Mouse (Mus musculus) ovary, postnatal 14 days (tissue): Measurements from ENCODE around the gene Gpr85.
"Not testable (repeated sequence)": the region's sequence is repeated elsewhere in the genome, so short reads cannot be mapped to it uniquely, and the experiment has no call there.

Experiments
- DNase-seq: peaks from one replicate; pipeline ENCODE4 v3.0.0; 2022; ENCODE audit warnings: low spot score

Gpr85 gene

GRCm38 (mm10) chr6:13839345-13840054 lies at the start of gene Gpr85:
Gene Gpr85, minus strand, starts transcription at chr6:13839942.
- no peak for DNase-seq

DNA sequence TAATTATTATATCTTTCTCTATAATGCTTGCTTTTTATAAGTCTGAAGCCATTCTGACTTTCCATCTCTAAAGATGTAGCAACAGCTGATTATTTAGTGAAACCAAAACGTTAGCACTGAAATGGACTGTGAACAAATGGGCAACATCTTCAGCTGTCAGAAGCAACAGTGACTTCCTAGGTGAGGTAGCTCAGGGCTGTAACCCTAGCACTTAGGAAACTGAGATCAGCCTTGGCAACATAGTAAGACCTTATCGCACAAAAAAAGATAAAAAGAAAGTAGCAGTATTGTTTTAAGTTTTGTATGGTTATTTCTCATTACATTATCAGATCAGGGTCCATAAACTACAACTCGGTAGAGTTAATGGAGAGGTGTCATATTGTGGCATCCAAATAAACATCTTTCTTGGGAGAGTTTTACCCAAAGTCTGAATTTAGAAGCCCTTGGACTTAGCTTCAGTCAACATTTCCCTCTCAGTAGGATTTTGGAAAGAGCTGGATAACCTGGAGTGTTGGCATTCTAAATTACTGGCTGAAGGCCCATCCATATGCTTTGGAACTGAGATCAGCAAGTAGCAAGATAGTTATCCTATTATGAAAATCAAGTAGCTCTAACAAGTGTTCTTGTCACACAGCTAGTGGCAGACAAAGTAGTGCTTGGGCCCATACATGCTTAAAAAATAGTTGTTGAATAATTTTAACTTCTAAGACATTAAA lies 45.3 kb upstream of the Gpr85 start:
- no peak for DNase-seq

- no peak for DNase-seq
Measured at GRCm38 (mm10) chr6:13882919-13883318, 43.2 kb upstream of the Gpr85 start.

- DNase-seq: no peak
Measured at GRCm38 (mm10) chr6:13873959-13874358, 34.2 kb upstream of the Gpr85 start.

- DNase-seq: no peak
Measured at GRCm38 (mm10) chr6:13872076-13872475, 32.3 kb upstream of the Gpr85 start.

GRCm38 (mm10) chr6:13871625-13871958 lies 31.9 kb upstream of the Gpr85 start:
- no peak for DNase-seq

- peak; percentile 72 for DNase-seq
Measured at GRCm38 (mm10) chr6:13870919-13871624, 31.3 kb upstream of the Gpr85 start, which contains the start of gene 2610001J05Rik. Gene 2610001J05Rik, minus strand, starts transcription at chr6:13871518.

DNA sequence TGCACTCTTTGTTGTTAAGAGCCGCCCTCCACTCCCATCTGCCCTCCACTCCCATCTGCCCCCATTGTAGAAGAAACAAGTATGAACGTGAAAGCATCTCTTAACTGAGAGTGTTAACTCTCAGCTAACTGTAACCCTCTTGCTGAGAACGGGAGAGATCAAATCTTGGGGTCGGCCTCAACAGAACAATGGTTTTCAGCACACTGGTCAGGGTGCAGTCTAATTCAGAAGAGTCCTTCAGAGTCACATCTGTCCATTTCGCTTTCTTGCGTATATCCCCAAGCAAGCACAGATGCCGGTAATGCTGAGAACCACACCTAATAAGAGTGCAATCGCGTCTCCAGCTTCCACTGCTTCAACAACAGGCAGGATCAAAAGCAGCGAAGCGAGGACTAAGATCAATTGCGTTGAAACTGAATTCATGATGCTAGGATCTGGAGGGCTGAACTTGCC lies 30.6 kb upstream of the Gpr85 start:
- no peak for DNase-seq

GRCm38 (mm10) chr6:13860596-13860995 lies 20.9 kb upstream of the Gpr85 start:
- DNase-seq: no peak

GRCm38 (mm10) chr6:13859877-13860585 lies 20.3 kb upstream of the Gpr85 start:
- DNase-seq: no peak

DNA sequence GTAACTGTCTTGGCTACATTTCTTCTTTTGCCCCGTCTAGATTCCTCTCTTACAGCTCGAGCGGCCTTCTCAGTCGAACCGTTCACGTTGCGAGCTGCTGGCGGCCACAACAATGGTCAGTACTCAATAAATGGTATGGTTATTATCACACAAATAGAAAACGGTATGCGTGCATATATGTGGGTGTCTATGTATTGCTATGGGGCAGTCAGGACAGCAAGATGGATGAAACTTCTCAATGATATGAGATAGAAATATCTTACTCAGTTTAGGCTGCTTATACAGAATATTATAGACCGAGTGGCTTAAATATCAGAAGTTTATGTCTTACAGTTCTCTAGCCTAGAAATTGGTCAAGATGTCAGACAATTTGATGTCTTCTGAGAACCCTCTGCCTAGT lies 14.5 kb upstream of the Gpr85 start:
- no peak for DNase-seq

DNA sequence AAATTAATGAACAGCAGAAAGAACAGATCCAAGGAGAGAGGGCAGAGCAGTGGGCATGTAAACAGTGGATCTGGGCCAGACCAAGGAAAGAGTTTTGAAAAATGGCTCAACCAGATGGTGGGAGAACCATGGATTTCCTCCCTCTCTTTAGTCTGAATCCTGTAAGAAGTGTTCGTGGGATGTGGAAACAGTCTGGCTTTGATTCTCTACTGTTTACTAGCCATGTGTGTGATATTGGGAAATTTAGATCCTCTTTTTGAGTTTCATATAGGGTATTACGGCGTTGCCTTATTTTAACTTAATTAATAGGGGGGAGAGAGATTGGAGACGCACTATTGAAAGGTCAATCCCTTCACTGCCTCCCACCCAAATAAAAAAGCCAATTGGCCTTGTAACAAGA lies 13.5 kb upstream of the Gpr85 start:
- no peak for DNase-seq

DNA sequence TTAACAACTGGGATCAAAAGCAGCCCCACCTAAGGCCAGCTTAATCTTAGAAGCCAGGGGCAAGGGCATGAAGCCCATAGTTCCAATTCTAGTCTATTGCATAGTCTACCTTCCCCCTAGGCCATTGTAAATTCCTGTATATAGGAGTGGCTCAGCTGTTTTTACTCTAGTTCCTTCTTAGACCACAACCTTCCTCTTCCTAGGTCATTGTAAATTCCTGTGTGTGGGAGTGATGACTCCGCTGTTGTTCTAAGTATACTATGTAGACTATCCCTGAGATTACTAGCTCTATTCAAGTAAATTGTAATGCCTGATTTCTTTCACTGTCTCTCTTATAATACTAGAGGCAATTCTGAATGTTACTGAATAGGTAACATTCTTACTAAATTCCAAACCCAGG lies 6.3 kb upstream of the Gpr85 start:
- not testable (repeated sequence) for DNase-seq

- peak; percentile 51 for DNase-seq
Measured at GRCm38 (mm10) chr6:13838677-13839344, 931 bp downstream of the Gpr85 start.

- DNase-seq: no peak
Measured at GRCm38 (mm10) chr6:13837916-13838676, 1.6 kb downstream of the Gpr85 start.

DNA sequence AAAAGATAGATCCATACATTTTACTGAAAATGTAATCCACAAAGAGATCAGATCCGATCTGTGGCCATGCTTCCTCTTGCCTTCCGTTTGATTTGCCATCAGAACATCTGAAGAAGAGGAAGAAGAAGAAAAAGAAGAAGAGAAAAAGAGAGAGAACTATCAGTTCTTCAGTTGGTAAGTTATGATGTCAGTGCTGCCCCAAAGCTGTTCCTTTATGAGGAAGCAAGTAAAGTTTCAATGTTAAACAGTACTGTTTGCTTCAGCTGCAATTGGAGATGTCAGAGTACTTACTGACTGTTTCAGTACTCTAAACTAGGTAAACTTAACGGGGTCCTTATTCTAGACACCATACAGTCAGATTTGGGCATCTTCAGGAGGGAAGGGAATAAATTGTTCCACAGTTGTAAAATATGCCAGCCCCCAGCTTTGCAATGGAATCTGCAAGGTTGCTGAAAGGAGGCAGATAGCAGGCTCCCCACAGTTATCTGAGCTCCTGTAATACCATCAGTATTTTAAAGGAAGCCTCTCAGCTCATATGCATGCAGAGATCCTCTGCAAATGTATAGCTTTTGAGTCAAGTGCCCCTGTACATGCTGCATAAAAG lies 2.7 kb downstream of the Gpr85 start:
- no peak for DNase-seq

- DNase-seq: no peak
Measured at GRCm38 (mm10) chr6:13835720-13836665, 3.7 kb downstream of the Gpr85 start.

GRCm38 (mm10) chr6:13832770-13833169 lies 7.0 kb downstream of the Gpr85 start:
- no peak for DNase-seq

DNA sequence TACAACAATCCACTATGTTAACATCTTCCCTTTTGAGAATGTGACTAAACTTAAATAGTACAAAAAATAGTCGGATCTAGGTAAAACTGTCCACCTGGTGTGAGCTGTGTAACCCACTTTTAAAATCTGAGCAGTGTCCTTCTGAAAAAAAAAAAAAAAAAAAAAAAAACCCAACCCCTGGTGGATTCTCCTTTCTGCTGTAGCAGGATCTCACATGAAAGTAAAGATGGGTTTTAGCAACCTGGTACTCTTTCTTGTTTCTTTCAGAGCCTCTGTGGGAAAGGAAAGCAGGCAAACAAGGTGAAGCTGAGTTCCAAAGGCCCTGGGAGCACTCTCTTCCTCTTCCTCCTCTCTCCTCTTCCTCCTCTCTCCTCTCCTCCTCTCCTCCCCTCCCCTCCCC lies 10.9 kb downstream of the Gpr85 start:
- no peak for DNase-seq
